Mouse (Mus musculus): ENCODE results near the gene Stard13.

DNA sequence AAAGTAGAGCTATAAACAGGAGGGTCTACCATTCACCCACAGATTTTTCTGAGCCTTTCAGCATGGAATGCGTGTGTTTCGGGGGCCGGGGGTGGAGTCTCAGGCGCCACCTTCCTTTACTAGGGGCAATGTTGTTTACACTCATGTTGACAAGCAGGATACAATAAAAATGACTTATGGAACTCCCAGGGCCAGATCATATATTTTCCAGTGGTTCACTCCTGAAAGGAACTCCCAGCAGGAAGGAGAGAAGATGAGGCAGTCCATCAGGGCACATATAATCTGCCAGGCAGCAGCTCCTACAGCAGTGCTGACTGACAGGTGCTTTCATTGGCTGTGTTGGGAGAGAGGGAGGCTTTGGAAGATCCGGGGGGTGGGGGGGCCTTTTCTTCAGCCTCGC, 66.0 kb downstream of the Stard13 start:
- no peak for TF ChIP-seq CTCF (IDR thresholded peaks at IDR 0.05; ENCODE audit: extremely low read depth, insufficient read depth, low read length)
- no peak for TF ChIP-seq POLR2A (IDR thresholded peaks at IDR 0.05; ENCODE audit: extremely low read depth, insufficient read depth, low read length)
